Mouse (Mus musculus) midbrain, embryonic 10.5 days (tissue): Measurements from ENCODE around the gene Mrfap1. TPM values are rescaled to one million over a fixed set of nuclear protein-coding genes. Genes with fewer than 3 reads are reported as not detected.

Experiments used
- DNase-seq: peaks from one replicate; pipeline ENCODE4 v3.0.0-alpha.2; 2017; ENCODE audit warnings: low spot score
- H3K27ac ChIP-seq: fragments of 300-500 bp; sonication (generic); replicated peaks from 2 replicates; pipeline ENCODE4 v1.5.1; 2016; ENCODE audit warnings: mild to moderate bottlenecking
- H3K27me3 ChIP-seq: fragments of 300-500 bp; sonication (generic); 2 replicates; pipeline ENCODE4 v1.6.1; 2016; ENCODE audit warnings: low read depth, mild to moderate bottlenecking; ENCODE audit not compliant: poor library complexity, severe bottlenecking
- H3K36me3 ChIP-seq: fragments of 300-500 bp; sonication (generic); 2 replicates; pipeline ENCODE4 v1.6.1; 2016; ENCODE audit warnings: mild to moderate bottlenecking, moderate library complexity
- H3K4me1 ChIP-seq: fragments of 300-500 bp; sonication (generic); 2 replicates; pipeline ENCODE4 v1.6.1; 2016
- H3K4me3 ChIP-seq: fragments of 300-500 bp; sonication (generic); 2 replicates; pipeline ENCODE4 v1.5.1; 2016; ENCODE audit warnings: mild to moderate bottlenecking, moderate library complexity
- H3K9me3 ChIP-seq: fragments of 300-500 bp; sonication (generic); replicated peaks from 2 replicates; pipeline ENCODE4 v1.6.1; 2016; ENCODE audit warnings: mild to moderate bottlenecking
- WGBS: fragments of 180-500 bp; shearing (Covaris S2); methylation state at CpG from one replicate; pipeline ENCODE4 v1.1.7; 2016; 5-methylcytosine and 5-hydroxymethylcytosine counted together
- polyA plus RNA-seq: library from polyadenylated mRNA; unstranded; fragments of >200 nt; fragmentation: Nextera tagmentation; extraction: Ambion mirVana; gene quantifications from 2 replicates; pipeline ENCODE4 v1.2.1, GENCODE M21; 2016

Gene Mrfap1
- polyA plus RNA-seq, 1 experiment from 2014 or later: 463 TPM

DNA sequence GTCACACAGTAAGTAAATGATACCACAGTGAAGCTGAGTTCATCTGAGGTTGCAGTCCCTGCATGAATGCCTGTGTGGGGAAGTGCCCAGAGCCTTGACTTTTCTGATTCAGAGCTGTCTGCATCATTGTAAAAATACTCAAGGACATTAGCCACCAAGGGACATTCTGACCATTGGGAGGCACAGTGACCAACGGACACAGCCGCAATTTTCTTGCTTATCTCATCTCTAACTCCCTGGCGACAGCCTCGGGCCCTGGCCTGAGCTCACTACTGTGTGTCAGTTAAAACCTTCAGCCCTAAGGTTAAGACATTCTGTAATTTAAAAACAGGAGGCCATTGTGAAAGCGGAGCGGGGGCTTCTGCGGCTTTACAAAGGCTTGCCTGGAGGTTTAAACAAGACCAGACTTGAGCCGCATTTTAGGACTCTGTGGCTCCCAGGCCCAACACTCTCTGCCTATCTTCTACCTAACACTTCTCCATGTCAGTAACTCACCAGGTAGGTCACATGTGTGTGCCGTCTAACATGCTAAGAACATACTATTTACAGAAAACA, 20.5 kb downstream of the Mrfap1 start:
- DNase-seq: no peak
- Histone ChIP-seq H3K27ac (peak overlapping the region; percentile 39; the same call in 1 of the 2 replicates), H3K4me1 (peaks cover 11% of the 10 kb centered on the region)

DNA sequence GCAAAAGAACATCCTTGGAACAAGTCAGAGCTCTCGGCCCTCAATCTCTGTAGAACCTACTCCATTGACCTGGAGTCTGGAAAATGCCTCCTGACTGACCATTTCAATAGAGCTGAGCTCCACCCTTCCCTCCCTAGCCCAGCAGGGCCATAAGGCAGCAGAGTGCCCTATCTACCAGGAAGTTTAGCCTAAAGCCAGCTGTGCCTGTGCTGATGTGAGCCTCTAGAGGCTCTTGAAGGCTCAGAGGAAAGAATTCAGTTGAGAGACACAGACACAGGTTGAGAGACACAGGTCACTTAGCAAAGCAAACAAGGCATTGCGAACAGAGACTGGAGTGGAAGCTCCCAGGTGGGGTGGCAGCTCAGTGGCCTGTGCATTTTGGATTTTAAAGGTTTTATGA, 21.3 kb downstream of the Mrfap1 start:
- no peak for DNase-seq
- no peaks in the 10 kb centered on the region for H3K36me3 ChIP-seq
- WGBS: 87% methylated on average over 2 of the region's 2 CpGs

More for the DNA sequence above, 20.5 kb downstream of the Mrfap1 start:
- Histone ChIP-seq H3K4me3 (no peak overlapping the region), H3K36me3 (no peaks in the 10 kb centered on the region), H3K9me3 (peaks cover 13% of the 10 kb centered on the region; the same call in 1 of the 2 replicates), H3K27me3 (no peaks in the 10 kb centered on the region)
- 29% methylated on average over 9 of the region's 9 CpGs for WGBS

DNA sequence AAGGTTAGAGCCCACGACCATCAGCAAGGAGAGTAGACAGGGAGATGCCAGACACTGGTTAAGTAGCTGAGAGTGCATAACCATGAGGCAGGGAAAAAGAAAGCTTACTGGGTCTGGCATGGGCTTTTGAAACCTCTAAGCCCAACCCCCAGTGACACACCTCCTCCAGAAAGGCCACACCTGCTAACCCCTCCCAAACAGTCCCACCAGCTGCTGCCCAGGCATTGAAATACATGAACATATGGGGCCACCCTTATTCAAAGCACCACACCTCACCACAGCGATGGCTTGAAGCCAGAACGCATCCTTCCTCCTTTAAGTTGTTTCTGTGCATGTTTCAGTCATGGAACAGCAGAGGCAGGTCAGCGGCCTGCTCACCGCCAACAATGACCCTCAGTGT, 24.0 kb downstream of the Mrfap1 start:
- H3K36me3 ChIP-seq: no peaks in the 10 kb centered on the region
- peaks cover 17% of the 10 kb centered on the region for H3K4me1 ChIP-seq
- H3K9me3 ChIP-seq: no peaks in the 10 kb centered on the region
- DNase-seq: no peak
- 88% methylated on average over 5 of the region's 5 CpGs for WGBS
- H3K4me3 ChIP-seq: no peak overlapping the region
- no peaks in the 10 kb centered on the region for H3K27me3 ChIP-seq
- H3K27ac ChIP-seq: 0 out of 2 replicates have a peak overlapping the region, but pooled peaks have one; percentile 33

More for the DNA sequence above, 21.3 kb downstream of the Mrfap1 start:
- H3K4me1 ChIP-seq: peaks cover 11% of the 10 kb centered on the region
- no peak overlapping the region for H3K4me3 ChIP-seq
- no peak overlapping the region for H3K27ac ChIP-seq
- H3K9me3 ChIP-seq: peaks cover 8% of the 10 kb centered on the region; the same call in 1 of the 2 replicates
- no peaks in the 10 kb centered on the region for H3K27me3 ChIP-seq

GRCm38 (mm10) chr5:36769603-36770002, 27.0 kb downstream of the Mrfap1 start:
- Histone ChIP-seq H3K27ac (no peak overlapping the region), H3K27me3 (no peaks in the 10 kb centered on the region), H3K4me3 (no peak overlapping the region), H3K36me3 (no peaks in the 10 kb centered on the region), H3K4me1 (peaks cover 20% of the 10 kb centered on the region), H3K9me3 (no peaks in the 10 kb centered on the region)
- 71% methylated on average over 3 of the region's 3 CpGs for WGBS
- DNase-seq: no peak

DNA sequence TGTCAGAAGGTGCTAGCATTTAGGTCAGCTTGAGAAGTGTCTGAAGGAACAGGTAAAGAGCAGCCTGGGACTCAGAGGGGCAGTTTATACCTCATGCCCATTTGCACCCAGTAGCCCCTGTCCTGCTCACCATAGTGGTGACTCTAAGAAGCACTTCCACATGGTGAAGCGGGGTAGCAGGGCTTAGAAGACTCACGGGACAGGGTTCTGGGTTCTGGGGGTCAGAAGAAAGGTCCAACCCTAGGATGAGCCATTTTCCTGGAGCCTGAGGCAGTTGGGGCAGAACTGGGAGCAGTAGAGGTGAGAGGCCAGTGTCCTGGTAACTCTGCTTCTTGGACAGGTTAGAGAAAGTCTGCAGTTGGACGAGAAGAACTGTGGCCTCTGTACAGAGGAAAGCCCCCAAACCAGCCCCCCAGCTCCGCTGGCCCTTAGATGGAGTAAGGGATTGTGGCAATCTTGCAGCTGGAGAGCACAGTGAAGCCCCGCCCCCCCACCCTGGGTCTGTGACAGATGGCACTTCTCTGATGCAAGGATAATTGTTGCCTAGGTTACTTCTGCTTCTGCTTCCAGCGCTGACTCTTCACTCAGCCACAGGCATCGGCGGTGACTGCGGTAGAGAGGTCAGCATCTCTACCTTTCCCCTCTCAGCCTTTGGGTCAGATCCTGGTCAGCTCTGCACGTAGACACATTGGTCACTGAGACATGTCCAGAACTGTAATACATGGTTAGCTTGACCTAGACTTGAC, 29.4 kb downstream of the Mrfap1 start:
- whole genome bisulfite sequencing: 37% methylated on average over 10 of the region's 10 CpGs
- peaks cover 28% of the 10 kb centered on the region for H3K4me1 ChIP-seq
- peak; percentile 50 for DNase-seq
- H3K36me3 ChIP-seq: no peaks in the 10 kb centered on the region
- 0 out of 2 replicates have a peak overlapping the region, but pooled peaks have one; percentile 12 for H3K4me3 ChIP-seq
- H3K9me3 ChIP-seq: no peaks in the 10 kb centered on the region
- peak overlapping the region; percentile 78 for H3K27ac ChIP-seq
- no peaks in the 10 kb centered on the region for H3K27me3 ChIP-seq

DNA sequence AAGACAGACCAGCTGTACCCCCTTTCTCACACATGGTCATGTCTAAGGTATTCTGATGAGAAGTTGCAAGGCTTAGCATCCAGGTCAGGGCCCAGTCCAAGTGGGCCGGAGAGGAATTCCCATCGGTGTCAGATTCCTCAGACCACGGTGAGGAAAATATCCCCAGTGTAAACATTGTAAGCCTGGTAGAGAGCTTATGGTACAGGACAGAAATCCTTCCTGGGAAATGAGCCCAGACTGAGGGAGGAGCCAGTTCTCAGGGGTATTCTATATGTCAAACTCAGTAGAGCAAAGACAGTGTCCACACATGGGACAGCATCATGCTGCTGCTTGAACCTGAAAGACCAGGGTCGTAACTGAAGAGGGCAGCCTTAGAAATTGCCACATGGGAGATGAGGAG, 36.7 kb downstream of the Mrfap1 start:
- no peak for DNase-seq
- H3K27ac ChIP-seq: no peak overlapping the region

DNA sequence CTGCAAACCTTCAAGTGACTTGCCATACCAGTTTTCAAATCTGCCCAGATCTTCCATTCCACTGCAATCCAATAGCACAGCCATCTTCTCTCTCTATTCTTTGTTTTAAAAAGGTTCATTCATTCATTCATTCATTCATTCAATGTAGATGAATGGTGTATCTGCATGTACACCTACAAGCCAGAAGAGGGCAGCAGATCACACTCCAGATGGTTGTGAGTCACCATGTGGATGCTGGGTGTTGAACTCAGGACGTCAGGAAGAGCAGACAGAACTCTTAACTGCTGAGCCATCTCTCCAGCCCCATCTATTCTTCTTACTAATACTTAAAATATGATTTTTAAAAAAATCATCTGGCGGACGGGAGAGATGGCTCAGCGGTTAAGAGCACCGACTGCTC, 39.5 kb downstream of the Mrfap1 start:
- 67% methylated on average over 5 of the region's 5 CpGs for WGBS
- H3K4me3 ChIP-seq: no peak overlapping the region
- no peak overlapping the region for H3K27ac ChIP-seq
- no peaks in the 10 kb centered on the region for H3K27me3 ChIP-seq
- DNase-seq: no peak
- H3K4me1 ChIP-seq: no peaks in the 10 kb centered on the region
- no peaks in the 10 kb centered on the region for H3K36me3 ChIP-seq
- no peaks in the 10 kb centered on the region for H3K9me3 ChIP-seq

More for the DNA sequence above, 36.7 kb downstream of the Mrfap1 start:
- Histone ChIP-seq H3K36me3 (no peaks in the 10 kb centered on the region), H3K27me3 (no peaks in the 10 kb centered on the region), H3K9me3 (no peaks in the 10 kb centered on the region), H3K4me1 (peaks cover 8% of the 10 kb centered on the region; the same call in 1 of the 2 replicates), H3K4me3 (no peak overlapping the region)
- WGBS: 69% methylated on average over 4 of the region's 4 CpGs

- Histone ChIP-seq H3K27ac (no peak overlapping the region), H3K9me3 (no peaks in the 10 kb centered on the region), H3K4me1 (peaks cover 25% of the 10 kb centered on the region), H3K4me3 (no peak overlapping the region), H3K36me3 (no peaks in the 10 kb centered on the region), H3K27me3 (no peaks in the 10 kb centered on the region)
- no peak for DNase-seq
- 74% methylated on average over 9 of the region's 9 CpGs for WGBS
Measured at GRCm38 (mm10) chr5:36750119-36751078, 46.2 kb downstream of the Mrfap1 start.

DNA sequence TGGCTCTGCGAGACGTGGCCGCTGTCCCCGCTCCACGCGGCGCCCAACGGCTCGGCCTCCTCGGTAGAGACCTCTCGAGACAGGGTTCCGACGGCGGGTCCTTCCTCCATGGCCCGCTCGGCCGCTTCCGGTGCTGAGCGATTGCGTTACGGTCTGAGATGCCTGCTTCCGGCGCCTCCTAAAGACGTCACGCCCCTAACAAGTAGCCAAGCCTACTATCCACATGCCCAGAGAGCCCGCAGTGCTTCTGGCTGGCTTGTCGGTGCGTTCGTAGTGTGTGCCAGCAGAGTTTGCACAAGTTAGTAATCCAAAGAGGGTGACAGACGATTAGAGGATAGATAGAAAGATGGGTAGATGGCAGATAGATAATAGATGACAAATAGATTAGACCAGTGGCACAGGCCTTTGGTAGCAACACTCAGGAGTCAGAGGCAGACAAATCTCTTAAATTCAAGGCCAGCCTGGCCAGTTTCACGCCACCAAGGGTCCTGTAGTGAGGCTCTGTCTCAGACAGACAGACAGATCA, 48.0 kb downstream of the Mrfap1 start, which contains the start of gene Bloc1s4:
Gene Bloc1s4, minus strand, starts transcription at position 115 of the 526 bp plus-strand sequence.
- Histone ChIP-seq H3K27ac (peak within 1 kb of the TSS; percentile 87), H3K4me1 (peaks cover 25% of the 10 kb centered on the region), H3K36me3 (no peaks in the 10 kb centered on the region), H3K27me3 (no peaks in the 10 kb centered on the region), H3K4me3 (peak within 1 kb of the TSS; percentile 99), H3K9me3 (no peaks in the 10 kb centered on the region)
- WGBS: 4% methylated on average over 31 of the region's 31 CpGs
- DNase-seq: peak; percentile 92

DNA sequence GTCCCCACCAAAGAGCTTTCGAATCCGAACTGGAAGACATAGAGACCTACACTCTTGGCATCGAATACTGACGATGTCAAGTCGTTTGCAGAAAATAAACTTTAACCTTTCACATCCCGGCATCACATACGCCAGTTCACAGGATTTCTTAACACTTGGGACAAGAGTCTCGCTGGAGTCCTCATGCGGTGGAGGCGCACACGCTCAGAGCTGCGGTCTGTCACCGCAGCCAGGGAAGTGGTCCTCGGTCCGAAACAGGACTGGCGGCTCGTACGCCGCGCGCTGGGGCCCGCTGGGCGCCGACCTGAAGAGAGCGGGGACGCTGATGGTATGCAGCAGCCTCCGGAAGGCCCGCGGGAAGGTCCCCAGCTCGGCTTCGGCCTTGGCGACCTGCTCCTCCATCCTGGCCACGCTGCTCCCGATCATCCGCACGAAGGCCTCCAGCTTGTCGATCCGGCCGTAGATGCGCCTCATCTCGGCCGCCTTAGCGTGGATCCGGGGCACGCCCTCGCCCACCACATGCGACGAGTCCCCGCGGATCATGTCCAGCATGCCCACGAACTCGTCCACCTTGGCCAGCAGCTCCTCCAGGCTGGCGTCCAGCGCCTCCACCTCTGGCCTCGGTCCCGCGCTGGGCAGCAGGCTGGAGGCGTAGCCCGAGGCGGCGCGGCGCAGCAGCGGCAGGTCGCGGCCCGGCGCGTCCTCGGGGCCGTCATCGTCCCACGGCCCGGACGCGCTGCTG, 48.6 kb downstream of the Mrfap1 start:
- H3K36me3 ChIP-seq: no peaks in the 10 kb centered on the region

DNA sequence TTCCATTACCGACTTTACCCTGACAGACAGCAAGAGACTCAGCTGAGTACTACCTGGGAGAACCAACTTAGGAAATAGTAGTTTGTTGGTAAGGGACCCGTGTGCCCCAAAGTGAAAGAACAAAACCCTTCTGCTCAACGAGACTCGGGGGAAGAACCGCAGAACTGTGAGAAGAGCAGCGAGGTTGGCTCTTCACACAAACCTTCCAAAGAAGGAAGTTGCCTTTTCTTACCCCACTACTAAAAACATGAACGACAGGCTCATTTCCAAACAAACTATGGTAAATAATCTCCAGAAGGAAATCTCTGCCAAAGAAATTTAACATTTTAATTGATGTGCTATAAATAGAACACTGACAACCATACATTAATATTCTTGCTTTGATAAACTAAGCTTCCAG, 49.5 kb downstream of the Mrfap1 start:
- Histone ChIP-seq H3K36me3 (no peaks in the 10 kb centered on the region), H3K27ac (no peak overlapping the region), H3K4me3 (peak overlapping the region; percentile 99), H3K9me3 (no peaks in the 10 kb centered on the region), H3K4me1 (peaks cover 28% of the 10 kb centered on the region), H3K27me3 (no peaks in the 10 kb centered on the region)
- DNase-seq: no peak
- WGBS: 90% methylated on average over 7 of the region's 7 CpGs

More for the DNA sequence above, 48.6 kb downstream of the Mrfap1 start:
- Histone ChIP-seq H3K27me3 (no peaks in the 10 kb centered on the region), H3K27ac (peak overlapping the region; percentile 87), H3K4me3 (peak overlapping the region; percentile 99), H3K4me1 (peaks cover 25% of the 10 kb centered on the region), H3K9me3 (no peaks in the 10 kb centered on the region)
- DNase-seq: no peak
- 3% methylated on average over 76 of the region's 76 CpGs for WGBS
